Mouse (Mus musculus) bone marrow, adult 2 months (tissue): ENCODE measurements at regions not wholly inside any gene's neighbourhood (a gene's known extent, or its start where the extent isn't known, plus 50 kb on each side); places are given as distances from the start of the nearest gene placed in this dataset.

Experiments used
- H3K27ac ChIP-seq: fragments of 200-500 bp; 2 replicates; pipeline ENCODE4 v1.5.1; 2012; ENCODE audit warnings: low read depth, mild to moderate bottlenecking, control low read depth, inconsistent platforms, low read length; ENCODE audit not compliant: control insufficient read depth, poor library complexity, insufficient read depth
- H3K4me1 ChIP-seq: fragments of 200-500 bp; 2 replicates; pipeline ENCODE4 v1.6.1; 2011; ENCODE audit warnings: low read length; ENCODE audit not compliant: control insufficient read depth, insufficient read depth
- H3K4me3 ChIP-seq: fragments of 200-500 bp; replicated peaks from 2 replicates; pipeline ENCODE3; 2011; ENCODE audit warnings: mild to moderate bottlenecking, low read depth, low read length, control low read depth; ENCODE audit not compliant: control insufficient read depth
- CTCF ChIP-seq: fragments of 200-500 bp; IDR thresholded peaks from 2 replicates; pipeline ENCODE4 v1.5.1; 2011; ENCODE audit warnings: low read length, control low read depth; ENCODE audit not compliant: control insufficient read depth, insufficient read depth
- POLR2A ChIP-seq: fragments of 200-500 bp; IDR thresholded peaks from 2 replicates; pipeline ENCODE4 v1.6.1; 2011; ENCODE audit warnings: low read depth, mild to moderate bottlenecking, control low read depth, low read length, borderline replicate concordance; ENCODE audit not compliant: control insufficient read depth
- WGBS: fragments of 180-500 bp; shearing (Covaris S2); methylation state at CpG from one replicate; pipeline ENCODE4 v1.1.7; 2018; 5-methylcytosine and 5-hydroxymethylcytosine counted together

DNA sequence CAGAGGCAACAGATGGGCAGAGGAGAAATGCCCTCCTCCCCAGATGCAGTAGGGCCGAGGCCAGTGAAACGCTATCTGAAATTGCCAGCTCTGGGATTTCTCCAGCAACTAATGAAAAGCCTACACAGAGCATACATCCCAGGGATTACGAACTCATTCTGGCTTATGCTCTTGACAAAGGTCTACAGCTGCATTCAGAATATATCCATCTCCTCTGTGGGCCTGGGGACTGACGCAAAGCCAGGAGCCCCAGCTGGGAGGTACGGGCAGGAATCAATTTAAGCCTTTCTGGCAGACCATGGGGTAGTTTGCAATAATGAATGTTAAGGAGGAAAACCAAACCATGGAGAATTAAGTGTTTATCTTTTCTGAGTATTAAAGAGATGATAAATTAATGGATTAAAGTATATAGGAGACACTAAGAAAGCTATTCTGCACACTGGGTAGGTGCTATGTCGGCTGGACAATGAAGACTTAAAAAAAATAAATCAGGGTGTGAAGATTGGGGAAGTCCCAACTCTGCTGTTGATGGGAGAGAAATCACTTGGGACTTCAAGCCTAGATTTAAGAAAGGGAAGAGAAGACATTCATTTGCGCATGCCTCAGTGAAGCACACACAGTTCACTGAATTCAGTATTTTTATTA lies 120.5 kb downstream of the Tas2r134 start:
- H3K4me3 ChIP-seq = no peak overlapping the region
- no peaks in the 10 kb centered on the region; the same call in 1 of the 2 replicates for H3K4me1 ChIP-seq
- H3K27ac ChIP-seq = no peak overlapping the region
- TF ChIP-seq POLR2A (no peak), CTCF (no peak)
- 84% methylated on average over 7 of the region's 7 CpGs for WGBS

GRCm38 (mm10) chr2:51749247-51749646 lies 121.9 kb downstream of the Tas2r134 start:
- Histone ChIP-seq H3K4me1 (peaks cover 1% of the 10 kb centered on the region; the same call in 1 of the 2 replicates), H3K4me3 (no peak overlapping the region), H3K27ac (no peak overlapping the region)
- no peak for TF ChIP-seq POLR2A
- no peak for TF ChIP-seq CTCF
- 56% methylated on average over 3 of the region's 3 CpGs for WGBS

GRCm38 (mm10) chr2:51752941-51753564 lies 125.7 kb downstream of the Tas2r134 start:
- TF ChIP-seq POLR2A = no peak
- TF ChIP-seq CTCF = no peak
- 75% methylated on average over 12 of the region's 12 CpGs for WGBS
- Histone ChIP-seq H3K4me1 (peaks cover 1% of the 10 kb centered on the region; the same call in 1 of the 2 replicates), H3K4me3 (no peak overlapping the region), H3K27ac (no peak overlapping the region)

- 34% methylated on average over 7 of the region's 7 CpGs for WGBS
- Histone ChIP-seq H3K4me3 (no peak overlapping the region), H3K4me1 (peaks cover 1% of the 10 kb centered on the region; the same call in 1 of the 2 replicates), H3K27ac (no peak overlapping the region)
- TF ChIP-seq POLR2A = no peak
- TF ChIP-seq CTCF = no peak
These were observed 126.3 kb downstream of the Tas2r134 start for GRCm38 (mm10) chr2:51753565-51754031.

DNA sequence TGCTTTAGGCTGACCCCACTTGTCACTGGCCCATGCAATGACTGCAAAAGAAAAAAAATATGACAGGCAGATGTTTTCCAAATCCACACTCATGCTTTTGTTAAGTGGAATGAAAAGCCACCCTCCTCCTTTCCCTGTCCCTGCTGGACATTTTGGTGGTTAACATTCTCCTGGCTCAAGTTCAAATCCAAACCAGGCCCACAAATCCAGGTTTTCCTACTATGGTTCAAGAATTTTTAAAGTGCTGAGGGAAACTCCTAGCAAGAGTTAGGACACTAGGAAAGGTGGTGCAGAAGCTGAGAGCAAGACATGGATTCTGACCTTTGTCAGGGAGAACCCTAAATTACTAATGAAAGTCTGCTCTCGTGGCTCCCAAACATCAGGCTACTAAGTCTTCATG lies 130.1 kb downstream of the Tas2r134 start:
- TF ChIP-seq CTCF = no peak
- TF ChIP-seq POLR2A = no peak
- H3K4me1 ChIP-seq = peaks cover 1% of the 10 kb centered on the region; the same call in 1 of the 2 replicates
- 74% methylated on average over 1 of the region's 1 CpGs for WGBS
- no peak overlapping the region for H3K4me3 ChIP-seq
- H3K27ac ChIP-seq = no peak overlapping the region

DNA sequence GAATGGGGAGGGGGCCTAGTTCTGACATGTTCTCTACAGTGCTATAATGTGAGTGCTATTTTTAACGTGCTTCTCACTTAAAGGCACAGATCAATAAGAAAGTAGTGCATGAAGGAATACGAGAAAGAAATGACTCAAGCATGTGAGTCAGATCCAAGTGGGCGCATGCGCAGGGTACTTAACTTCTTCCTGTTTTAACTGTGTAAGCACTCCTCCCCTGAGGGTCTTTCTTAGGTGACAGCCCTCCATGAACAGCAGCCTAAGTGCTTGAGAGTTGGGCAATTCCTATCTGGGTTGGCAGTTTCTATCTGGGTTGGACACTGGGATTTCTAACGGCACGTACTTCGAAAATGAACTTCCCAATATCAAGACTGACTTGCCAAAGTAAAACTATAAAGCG lies 130.8 kb downstream of the Tas2r134 start:
- Histone ChIP-seq H3K27ac (no peak overlapping the region), H3K4me3 (no peak overlapping the region), H3K4me1 (peaks cover 1% of the 10 kb centered on the region; the same call in 1 of the 2 replicates)
- no peak for TF ChIP-seq POLR2A
- no peak for TF ChIP-seq CTCF
- WGBS = 81% methylated on average over 8 of the region's 8 CpGs

DNA sequence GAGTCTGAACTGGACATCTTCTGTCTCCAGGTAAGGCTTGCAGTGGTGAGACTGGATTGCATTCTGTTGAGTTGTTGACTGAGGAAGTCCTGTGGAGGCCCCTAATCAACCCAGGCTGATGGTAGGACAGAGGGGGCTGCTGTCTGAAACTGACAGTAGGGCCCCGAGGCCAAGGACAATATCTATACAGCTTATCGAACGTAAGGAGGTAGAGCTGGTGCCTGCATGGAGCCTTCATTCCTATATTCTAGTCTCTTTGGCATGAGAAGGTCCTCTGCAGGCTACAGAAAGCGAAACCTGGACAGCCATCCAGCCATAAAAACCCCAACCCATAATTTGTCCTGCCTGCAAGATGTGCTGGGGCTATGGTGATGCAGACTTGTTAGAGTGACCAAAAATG lies 135.6 kb downstream of the Tas2r134 start:
- WGBS = 86% methylated on average over 4 of the region's 4 CpGs
- no peak overlapping the region for H3K27ac ChIP-seq
- H3K4me1 ChIP-seq = no peaks in the 10 kb centered on the region
- H3K4me3 ChIP-seq = no peak overlapping the region
- TF ChIP-seq POLR2A = no peak
- no peak for TF ChIP-seq CTCF

- no peak overlapping the region for H3K27ac ChIP-seq
- WGBS = 72% methylated on average over 4 of the region's 4 CpGs
These were observed 140.3 kb downstream of the Tas2r134 start for GRCm38 (mm10) chr2:51767507-51768135.

More at GRCm38 (mm10) chr2:51767507-51768135, 140.3 kb downstream of the Tas2r134 start:
- Histone ChIP-seq H3K4me1 (no peaks in the 10 kb centered on the region), H3K4me3 (no peak overlapping the region)
- TF ChIP-seq POLR2A (no peak), CTCF (no peak)
